Mouse (Mus musculus): Measurements from ENCODE around the gene Eid3. TPM values are rescaled to one million over a fixed set of nuclear protein-coding genes. Genes with fewer than 3 reads are reported as not detected.
A peak's percentile ranks its signal among the peaks of the same experiment; 100 is the strongest.

Gene Eid3
- total RNA-seq, 2 experiments from 2014 or later: 1.9 to 2.5 TPM

- no peak for DNase-seq
Measured at GRCm38 (mm10) chr10:82860929-82861315, 5.5 kb upstream of the Eid3 start.

GRCm38 (mm10) chr10:82863106-82863680, 3.2 kb upstream of the Eid3 start:
- peak; percentile 70 to 71 for DNase-seq

DNA sequence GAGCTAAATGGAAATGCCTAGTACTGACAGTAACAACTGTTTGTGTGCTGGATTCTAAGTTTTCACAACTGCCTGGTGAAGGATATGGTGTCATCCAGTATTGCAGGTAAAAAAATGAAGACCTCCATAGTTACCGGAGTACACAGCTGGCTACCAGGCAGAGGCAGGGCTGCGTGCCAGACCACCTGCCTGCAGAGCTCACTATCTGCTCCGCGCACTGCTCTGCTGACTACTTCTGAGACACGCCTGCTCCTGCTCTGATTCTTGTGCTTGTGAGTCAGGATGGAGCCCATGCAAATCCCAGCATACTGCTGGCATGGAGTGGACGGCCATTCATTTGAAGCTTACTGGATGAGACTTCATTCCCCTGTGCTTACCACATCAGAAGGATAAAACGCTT, 2.6 kb upstream of the Eid3 start:
- no peak for DNase-seq

DNA sequence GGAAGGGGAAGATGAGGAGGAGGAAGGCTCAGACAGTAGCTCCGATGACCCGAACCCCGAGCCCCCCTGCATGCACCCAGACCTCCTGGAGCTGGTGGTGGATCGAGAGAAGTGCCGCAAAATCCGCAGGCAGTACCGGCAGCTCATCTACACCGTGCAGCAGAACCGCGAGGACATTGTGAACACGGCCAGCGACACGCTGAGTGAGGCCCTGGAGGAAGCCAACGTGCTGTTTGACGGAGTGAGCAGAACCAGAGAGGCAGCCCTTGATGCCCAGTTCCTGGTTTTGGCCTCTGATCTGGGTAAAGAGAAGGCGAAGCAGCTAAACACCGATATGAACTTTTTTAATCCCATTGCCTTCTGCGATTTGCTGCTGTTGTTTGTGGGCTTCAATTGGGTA, 406 bp downstream of the Eid3 start:
- DNase-seq: no peak

- peak; percentile 52 to 75 for DNase-seq
Measured at GRCm38 (mm10) chr10:82868418-82869086, 2.1 kb downstream of the Eid3 start.

- DNase-seq: no peak
Measured at GRCm38 (mm10) chr10:82875446-82875845, 9.0 kb downstream of the Eid3 start.

GRCm38 (mm10) chr10:82876076-82876796, 9.8 kb downstream of the Eid3 start:
- DNase-seq: peak in 1 of 2 experiments; percentile 34

- no peak for DNase-seq
Measured at GRCm38 (mm10) chr10:82887354-82887753, 20.9 kb downstream of the Eid3 start.

GRCm38 (mm10) chr10:82888576-82888975, 22.1 kb downstream of the Eid3 start:
- no peak for DNase-seq

GRCm38 (mm10) chr10:82889447-82889973, 23.1 kb downstream of the Eid3 start:
- DNase-seq: peak; percentile 90 to 92

- DNase-seq: no peak
Measured at GRCm38 (mm10) chr10:82890936-82891335, 24.5 kb downstream of the Eid3 start.

- DNase-seq: no peak
Measured at GRCm38 (mm10) chr10:82891427-82891826, 25.0 kb downstream of the Eid3 start.

DNA sequence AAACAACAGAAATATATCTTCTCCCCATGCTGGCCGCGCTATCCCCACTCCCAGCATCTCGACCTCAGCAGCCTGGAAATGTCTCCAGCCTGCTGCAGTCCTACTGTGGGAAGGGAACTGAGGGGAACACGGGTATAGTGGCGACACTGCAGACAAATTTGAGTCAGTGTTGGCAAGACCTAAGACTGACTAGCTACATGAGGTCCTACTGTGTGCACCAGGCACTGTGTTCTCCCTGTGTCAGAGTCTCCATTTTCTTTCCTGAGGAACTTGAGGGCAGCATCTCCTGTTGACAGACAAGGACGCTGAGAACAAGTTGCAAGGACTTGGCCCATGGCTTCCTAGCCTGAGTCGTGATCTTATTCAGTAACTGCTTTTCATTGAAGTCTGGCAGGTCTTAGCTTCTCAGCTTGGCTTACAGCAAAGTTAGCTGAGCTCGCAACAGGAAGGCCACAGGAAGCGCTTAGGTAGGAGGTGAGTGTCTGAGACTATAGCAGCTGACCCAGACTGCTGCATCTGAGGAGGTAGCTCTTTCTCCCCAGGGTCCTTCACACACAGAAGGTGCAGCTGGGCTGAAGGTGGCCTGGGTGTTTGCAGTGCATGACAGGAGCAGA, 26.1 kb downstream of the Eid3 start:
- no peak for DNase-seq

- DNase-seq: no peak
Measured at GRCm38 (mm10) chr10:82893872-82894650, 27.6 kb downstream of the Eid3 start.

- no peak for DNase-seq
Measured at GRCm38 (mm10) chr10:82897936-82898335, 31.5 kb downstream of the Eid3 start.

DNA sequence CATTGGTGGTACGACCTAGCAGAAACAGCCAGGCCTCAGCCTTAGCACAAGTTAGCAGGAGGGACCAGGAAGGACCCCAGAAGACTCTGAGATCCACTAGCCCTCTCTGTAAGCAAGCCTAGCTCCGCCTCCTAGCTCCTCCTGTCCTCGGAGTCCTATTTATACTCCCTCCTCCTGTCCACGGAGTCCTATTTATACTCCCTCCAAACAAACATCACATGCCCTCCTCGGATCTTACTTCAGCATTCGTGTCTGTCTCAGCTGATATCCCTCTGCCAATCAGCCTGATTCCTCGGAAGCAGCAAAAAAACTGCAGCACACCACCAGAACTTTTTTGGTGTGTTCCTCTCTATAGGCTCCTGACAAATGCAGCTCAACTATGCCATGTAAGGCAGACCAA, 32.5 kb downstream of the Eid3 start:
- DNase-seq: no peak

- DNase-seq: peak; percentile 18 to 22
Measured at GRCm38 (mm10) chr10:82899810-82900421, 33.5 kb downstream of the Eid3 start.

- no peak for DNase-seq
Measured at GRCm38 (mm10) chr10:82900546-82900945, 34.1 kb downstream of the Eid3 start.

DNA sequence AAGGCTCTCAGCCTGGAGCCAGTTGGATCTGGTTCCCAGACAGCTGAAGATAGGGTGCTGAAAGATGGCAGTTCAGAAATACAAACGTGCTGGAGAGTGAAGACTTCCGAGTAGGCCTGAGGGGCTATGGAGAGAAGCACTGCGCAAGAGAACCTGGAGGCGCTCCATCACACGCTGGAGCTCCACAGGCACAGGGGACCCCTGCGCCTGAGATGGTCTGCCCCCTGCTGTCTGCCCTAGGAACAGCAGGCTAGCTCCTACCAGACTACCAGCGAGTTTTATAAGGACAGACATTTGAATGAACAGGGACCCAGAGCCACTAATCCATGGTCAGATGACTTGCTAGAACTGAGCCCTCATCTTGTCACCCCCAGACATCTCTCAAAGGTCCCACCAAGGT, 35.0 kb downstream of the Eid3 start:
- peak; percentile 89 to 92 for DNase-seq

DNA sequence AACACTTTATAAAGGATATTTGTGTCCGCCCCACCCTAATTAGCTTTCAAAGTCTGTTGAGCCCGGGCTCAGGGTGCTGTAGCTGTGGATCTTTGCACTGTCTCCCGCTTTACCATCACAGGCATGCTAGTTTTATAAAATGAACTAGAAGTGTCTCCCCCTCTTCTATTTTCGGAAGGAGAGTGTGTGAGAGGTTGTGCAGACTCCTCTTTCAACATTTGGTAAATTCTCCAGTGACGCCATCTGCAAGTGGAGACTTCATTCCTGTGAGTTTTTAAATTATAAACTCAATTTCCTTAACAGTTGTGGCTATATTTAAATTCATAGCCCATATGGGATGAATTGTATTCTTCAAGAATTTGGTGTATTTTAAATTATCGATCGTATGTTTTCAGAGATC, 42.1 kb downstream of the Eid3 start:
- DNase-seq: no peak

DNA sequence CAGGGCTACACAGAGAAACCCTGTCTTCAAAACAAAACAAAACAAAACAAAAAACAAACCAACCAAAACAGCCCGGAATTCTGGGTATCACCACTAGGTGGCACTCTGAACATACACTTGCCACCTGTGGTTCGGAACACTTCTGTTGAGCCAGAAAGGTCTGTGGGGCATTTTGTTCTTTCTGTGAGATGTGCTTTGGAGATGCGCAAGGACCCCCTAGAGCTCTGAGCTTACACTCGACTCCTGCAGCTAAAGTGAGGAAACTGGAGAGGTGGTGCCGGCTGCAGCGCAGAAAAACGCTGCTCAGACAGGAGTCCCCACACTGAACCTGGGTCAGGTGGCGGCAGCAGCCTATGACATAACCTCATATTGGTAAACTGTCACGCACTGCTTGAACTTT, 43.0 kb downstream of the Eid3 start:
- peak; percentile 64 to 75 for DNase-seq
